Mouse (Mus musculus) kidney, adult 2 months (tissue): ENCODE results near the gene Tmem252.

Experiments used
- CTCF ChIP-seq: fragments of 200-500 bp; conservative IDR thresholded peaks from 2 replicates; pipeline ENCODE4 v1.5.1; 2011; ENCODE audit warnings: low read depth, mild to moderate bottlenecking, control low read depth, low read length, moderate library complexity, mixed read lengths; ENCODE audit not compliant: insufficient read depth, insufficient read length
- POLR2A ChIP-seq: fragments of 200-500 bp; IDR thresholded peaks from one replicate; pipeline ENCODE4 v1.6.1; 2011; ENCODE audit warnings: low read depth, low read length, control low read depth

GRCm38 (mm10) chr19:24699910-24700309 is 26.1 kb downstream of the Tmem252 start:
- TF ChIP-seq CTCF: no peak
- TF ChIP-seq POLR2A: no peak
